Mouse (Mus musculus) heart, adult 11 months (tissue): ENCODE results near the gene Tnfsf9.
"Not testable (repeated sequence)": the region's sequence is repeated elsewhere in the genome, so short reads cannot be mapped to it uniquely, and the experiment has no call there.

Experiments
- DNase-seq: peaks from one replicate; pipeline ENCODE4 v3.0.0; 2022

Tnfsf9 gene

GRCm38 (mm10) chr17:57095855-57096622 lies 9.1 kb upstream of the Tnfsf9 start:
- peak; percentile 97 for DNase-seq

GRCm38 (mm10) chr17:57096623-57096920 lies 8.6 kb upstream of the Tnfsf9 start:
- DNase-seq = peak; percentile 97

GRCm38 (mm10) chr17:57098321-57098720 lies 6.8 kb upstream of the Tnfsf9 start:
- no peak for DNase-seq

- DNase-seq = no peak
Observed at GRCm38 (mm10) chr17:57099629-57100325, 5.3 kb upstream of the Tnfsf9 start.

GRCm38 (mm10) chr17:57102276-57102675 lies 2.8 kb upstream of the Tnfsf9 start:
- no peak for DNase-seq

- DNase-seq = peak; percentile 92
Observed at GRCm38 (mm10) chr17:57104496-57104895, 629 bp upstream of the Tnfsf9 start.

- DNase-seq = no peak
Observed at GRCm38 (mm10) chr17:57106035-57106368, 877 bp downstream of the Tnfsf9 start.

GRCm38 (mm10) chr17:57107064-57107463 lies 1.9 kb downstream of the Tnfsf9 start:
- no peak for DNase-seq

GRCm38 (mm10) chr17:57108040-57108665 lies 3.0 kb downstream of the Tnfsf9 start:
- no peak for DNase-seq

- DNase-seq = no peak
Observed at GRCm38 (mm10) chr17:57108666-57109171, 3.6 kb downstream of the Tnfsf9 start.

- DNase-seq = no peak
Observed at GRCm38 (mm10) chr17:57110005-57110404, 4.9 kb downstream of the Tnfsf9 start.

- peak; percentile 97 for DNase-seq
Observed at GRCm38 (mm10) chr17:57112768-57113474, 7.8 kb downstream of the Tnfsf9 start.

- DNase-seq = no peak
Observed at GRCm38 (mm10) chr17:57116801-57117200, 11.7 kb downstream of the Tnfsf9 start.

GRCm38 (mm10) chr17:57118524-57119349 lies 13.6 kb downstream of the Tnfsf9 start:
- DNase-seq = peak; percentile 90

- DNase-seq = no peak
Observed at GRCm38 (mm10) chr17:57121856-57122255, 16.7 kb downstream of the Tnfsf9 start.

- DNase-seq = no peak
Observed at GRCm38 (mm10) chr17:57123192-57124118, 18.3 kb downstream of the Tnfsf9 start.

- no peak for DNase-seq
Observed at GRCm38 (mm10) chr17:57124792-57125191, 19.7 kb downstream of the Tnfsf9 start.

- DNase-seq = no peak
Observed at GRCm38 (mm10) chr17:57125853-57126622, 20.9 kb downstream of the Tnfsf9 start.

GRCm38 (mm10) chr17:57131793-57132192 lies 26.7 kb downstream of the Tnfsf9 start:
- no peak for DNase-seq

GRCm38 (mm10) chr17:57134021-57134420 lies 28.9 kb downstream of the Tnfsf9 start:
- DNase-seq = not testable (repeated sequence)
